Mouse (Mus musculus) stomach, embryonic 16.5 days (tissue): ENCODE results near the gene Senp3. TPM values are rescaled to one million over a fixed set of nuclear protein-coding genes. Genes with fewer than 3 reads are reported as not detected.

Experiments used
- ATAC-seq: fragments of 200-750 bp; cut with Nextera tagmentation; 2 replicates; pipeline ENCODE4 v1.8.0; 2017; ENCODE audit warnings: moderate number of reproducible peaks, moderate TSS enrichment; ENCODE audit not compliant: insufficient read depth, low FRiP score
- H3K27ac ChIP-seq: fragments of 300-500 bp; sonication (generic); 2 replicates; pipeline ENCODE4 v1.5.1; 2014; ENCODE audit warnings: low read length
- H3K27me3 ChIP-seq: fragments of 300-500 bp; sonication (generic); 2 replicates; pipeline ENCODE4 v1.6.1; 2014; ENCODE audit warnings: low read length, control low read depth, mixed read lengths; ENCODE audit not compliant: control insufficient read depth, insufficient read depth
- H3K36me3 ChIP-seq: fragments of 300-500 bp; sonication (generic); 2 replicates; pipeline ENCODE4 v1.6.1; 2014; ENCODE audit warnings: low read length; ENCODE audit not compliant: control insufficient read depth, insufficient read depth
- H3K4me1 ChIP-seq: fragments of 300-500 bp; sonication (generic); 2 replicates; pipeline ENCODE4 v1.6.1; 2014; ENCODE audit warnings: low read length, control low read depth, mixed read lengths; ENCODE audit not compliant: control insufficient read depth, insufficient read depth
- H3K4me2 ChIP-seq: fragments of 300-500 bp; sonication (generic); 2 replicates; pipeline ENCODE4 v1.6.1; 2014; ENCODE audit warnings: low read depth, low read length, mixed read lengths
- H3K4me3 ChIP-seq: fragments of 300-500 bp; sonication (generic); replicated peaks from 2 replicates; pipeline ENCODE4 v1.5.1; 2014; ENCODE audit warnings: mild to moderate bottlenecking, low read length
- H3K9ac ChIP-seq: fragments of 300-500 bp; sonication (generic); 2 replicates; pipeline ENCODE4 v1.6.1; 2014; ENCODE audit warnings: low read length
- H3K9me3 ChIP-seq: fragments of 300-500 bp; sonication (generic); replicated peaks from 2 replicates; pipeline ENCODE4 v1.6.1; 2016; ENCODE audit warnings: low read length, control low read depth; ENCODE audit not compliant: control insufficient read depth
- WGBS: fragments of 180-500 bp; shearing (Covaris S2); extraction: QIAGEN DNeasy Blood & Tissue Kit; methylation state at CpG from one replicate; pipeline ENCODE4 v1.1.7; 2014; 5-methylcytosine and 5-hydroxymethylcytosine counted together
- polyA plus RNA-seq: library from polyadenylated mRNA; unstranded; fragments of >200 nt; fragmentation: Nextera tagmentation; extraction: Ambion mirVana; gene quantifications from 2 replicates; pipeline ENCODE4 v1.2.1, GENCODE M21; 2015

The Senp3 gene
- polyA plus RNA-seq, 1 experiment from 2014 or later, result 66.3 TPM

- H3K4me3 ChIP-seq, result no peak within 1 kb of the TSS
- peak within 1 kb of the TSS; percentile 60 for H3K9ac ChIP-seq
- H3K36me3 ChIP-seq, result no peaks in the 10 kb centered on the region
- H3K4me1 ChIP-seq, result peaks cover 35% of the 10 kb centered on the region
- no peak for ATAC-seq
- H3K27ac ChIP-seq, result peak within 1 kb of the TSS; percentile 89
- peak within 1 kb of the TSS; percentile 20; the same call in 1 of the 2 replicates for H3K4me2 ChIP-seq
- 58% methylated on average over 10 of the region's 10 CpGs for WGBS
- H3K9me3 ChIP-seq, result no peaks in the 10 kb centered on the region
- H3K27me3 ChIP-seq, result no peaks in the 10 kb centered on the region
Observed at GRCm38 (mm10) chr11:69685526-69686148, 3.8 kb upstream of the Senp3 start, which contains the start of gene Tnfsf13. Gene Tnfsf13, minus strand, starts transcription at chr11:69685784.

GRCm38 (mm10) chr11:69684936-69685335 lies 3.1 kb upstream of the Senp3 start:
- Histone ChIP-seq H3K9me3 (no peaks in the 10 kb centered on the region), H3K27me3 (no peaks in the 10 kb centered on the region), H3K4me3 (no peak overlapping the region), H3K4me2 (no peak overlapping the region), H3K27ac (peak overlapping the region; percentile 89), H3K4me1 (peaks cover 39% of the 10 kb centered on the region), H3K36me3 (no peaks in the 10 kb centered on the region), H3K9ac (0 out of 2 replicates have a peak overlapping the region, but pooled peaks have one; percentile 38)
- ATAC-seq, result no peak
- WGBS, result 85% methylated on average over 6 of the region's 6 CpGs

- H3K9me3 ChIP-seq, result no peaks in the 10 kb centered on the region
- H3K9ac ChIP-seq, result 0 out of 2 replicates have a peak overlapping the region, but pooled peaks have one; percentile 7
- no peaks in the 10 kb centered on the region for H3K27me3 ChIP-seq
- WGBS, result 81% methylated on average over 12 of the region's 12 CpGs
- no peak for ATAC-seq
- H3K36me3 ChIP-seq, result no peaks in the 10 kb centered on the region
- H3K4me3 ChIP-seq, result no peak overlapping the region
- H3K4me2 ChIP-seq, result no peak overlapping the region
- H3K4me1 ChIP-seq, result peaks cover 39% of the 10 kb centered on the region
- no peak overlapping the region for H3K27ac ChIP-seq
Observed at GRCm38 (mm10) chr11:69684128-69684745, 2.4 kb upstream of the Senp3 start.

- Histone ChIP-seq H3K27me3 (no peaks in the 10 kb centered on the region), H3K9ac (peak overlapping the region; percentile 37; the same call in 1 of the 2 replicates), H3K36me3 (no peaks in the 10 kb centered on the region), H3K4me1 (peaks cover 39% of the 10 kb centered on the region), H3K9me3 (no peaks in the 10 kb centered on the region), H3K4me3 (no peak overlapping the region), H3K27ac (0 out of 2 replicates have a peak overlapping the region, but pooled peaks have one; percentile 57), H3K4me2 (no peak overlapping the region; the same call in 1 of the 2 replicates)
- 75% methylated on average over 7 of the region's 7 CpGs for WGBS
- ATAC-seq, result no peak
Observed at GRCm38 (mm10) chr11:69683576-69683975, 1.7 kb upstream of the Senp3 start.

GRCm38 (mm10) chr11:69682840-69683533 lies 1.1 kb upstream of the Senp3 start:
- Histone ChIP-seq H3K36me3 (no peaks in the 10 kb centered on the region), H3K27me3 (no peaks in the 10 kb centered on the region), H3K9me3 (no peaks in the 10 kb centered on the region), H3K4me2 (peak overlapping the region; percentile 97), H3K9ac (peak overlapping the region; percentile 37), H3K4me3 (peak overlapping the region; percentile 24), H3K4me1 (peaks cover 39% of the 10 kb centered on the region), H3K27ac (peak overlapping the region; percentile 89)
- WGBS, result 12% methylated on average over 12 of the region's 12 CpGs
- 0 out of 2 replicates have a peak, but pooled peaks have one; percentile 17 for ATAC-seq

- peak overlapping the region; percentile 91 for H3K4me3 ChIP-seq
- H3K9ac ChIP-seq, result peak overlapping the region; percentile 86
- no peaks in the 10 kb centered on the region for H3K9me3 ChIP-seq
- H3K36me3 ChIP-seq, result no peaks in the 10 kb centered on the region
- H3K4me1 ChIP-seq, result peaks cover 39% of the 10 kb centered on the region
- ATAC-seq, result no peak
- H3K27me3 ChIP-seq, result no peaks in the 10 kb centered on the region
- peak overlapping the region; percentile 89 for H3K27ac ChIP-seq
- H3K4me2 ChIP-seq, result peak overlapping the region; percentile 97
- WGBS, result 20% methylated on average over 24 of the region's 24 CpGs
Observed at GRCm38 (mm10) chr11:69682209-69682839, 440 bp upstream of the Senp3 start.

- H3K9ac ChIP-seq, result peak overlapping the region; percentile 86
- H3K4me2 ChIP-seq, result peak overlapping the region; percentile 97
- peak overlapping the region; percentile 91 for H3K4me3 ChIP-seq
- ATAC-seq, result no peak
- H3K27ac ChIP-seq, result no peak overlapping the region
- H3K9me3 ChIP-seq, result no peaks in the 10 kb centered on the region
- no peaks in the 10 kb centered on the region for H3K36me3 ChIP-seq
- H3K27me3 ChIP-seq, result no peaks in the 10 kb centered on the region
- WGBS, result 87% methylated on average over 30 of the region's 30 CpGs
- H3K4me1 ChIP-seq, result peaks cover 21% of the 10 kb centered on the region
Observed at GRCm38 (mm10) chr11:69680136-69680855, 1.6 kb downstream of the Senp3 start.

GRCm38 (mm10) chr11:69679144-69679543 lies 2.7 kb downstream of the Senp3 start:
- H3K27ac ChIP-seq, result no peak overlapping the region
- no peak overlapping the region for H3K4me3 ChIP-seq
- H3K9ac ChIP-seq, result no peak overlapping the region
- no peaks in the 10 kb centered on the region for H3K27me3 ChIP-seq
- no peak for ATAC-seq
- peaks cover 15% of the 10 kb centered on the region for H3K4me1 ChIP-seq
- H3K9me3 ChIP-seq, result no peaks in the 10 kb centered on the region
- H3K36me3 ChIP-seq, result no peaks in the 10 kb centered on the region
- WGBS, result 96% methylated on average over 2 of the region's 2 CpGs
- H3K4me2 ChIP-seq, result no peak overlapping the region
